Mouse (Mus musculus) brain, embryonic 14.5 days (tissue): ENCODE data around the gene Noc4l. TPM values are rescaled to one million over a fixed set of nuclear protein-coding genes. Genes with fewer than 3 reads are reported as not detected.

Experiments
- DNase-seq: peaks from one replicate; pipeline ENCODE4 v3.0.0-alpha.2; 2011; ENCODE audit warnings: low read depth
- CTCF ChIP-seq: fragments of 200-500 bp; IDR thresholded peaks from 2 replicates; pipeline ENCODE4 v1.5.1; 2012; ENCODE audit warnings: inconsistent platforms, mild to moderate bottlenecking, moderate library complexity, borderline replicate concordance; ENCODE audit not compliant: insufficient read depth, insufficient read length; ENCODE audit errors: extremely low read depth
- POLR2A ChIP-seq: fragments of 200-500 bp; IDR thresholded peaks from 2 replicates; pipeline ENCODE4 v1.6.1; 2012; ENCODE audit warnings: mild to moderate bottlenecking, inconsistent platforms, borderline replicate concordance; ENCODE audit not compliant: poor library complexity, insufficient read depth, insufficient read length, severe bottlenecking; ENCODE audit errors: extremely low read depth
- polyA plus RNA-seq: library from polyadenylated mRNA; depleted of rRNA; stranded (reverse); fragments of >200 nt; gene quantifications from 2 replicates; pipeline ENCODE4 v1.2.3, GENCODE M21; 2012

Gene Noc4l
- polyA plus RNA-seq, 1 experiment = 60.4 TPM

- TF ChIP-seq CTCF (peak; percentile 30; the same call in 1 of the 2 replicates), POLR2A (no peak)
- DNase-seq = peak; percentile 80
These were observed 17.1 kb downstream of the Noc4l start for GRCm38 (mm10) chr5:110635951-110636707.

- TF ChIP-seq CTCF (no peak), POLR2A (no peak)
- no peak for DNase-seq
These were observed 23.6 kb downstream of the Noc4l start for GRCm38 (mm10) chr5:110629525-110630120.

- TF ChIP-seq CTCF (no peak), POLR2A (no peak)
- peak; percentile 7 for DNase-seq
These were observed 25.1 kb downstream of the Noc4l start for GRCm38 (mm10) chr5:110628156-110628555.

- peak; percentile 11 for DNase-seq
- no peak for TF ChIP-seq POLR2A
- TF ChIP-seq CTCF = no peak
These were observed 25.9 kb downstream of the Noc4l start for GRCm38 (mm10) chr5:110627351-110627750.

- DNase-seq = no peak
- TF ChIP-seq POLR2A = no peak
- TF ChIP-seq CTCF = no peak
These were observed 28.9 kb downstream of the Noc4l start for GRCm38 (mm10) chr5:110624319-110624718.

GRCm38 (mm10) chr5:110619226-110619625 lies 34.0 kb downstream of the Noc4l start:
- DNase-seq = no peak
- no peak for TF ChIP-seq CTCF
- TF ChIP-seq POLR2A = no peak

GRCm38 (mm10) chr5:110611435-110612158 lies 41.6 kb downstream of the Noc4l start:
- TF ChIP-seq POLR2A (no peak), CTCF (no peak)
- peak; percentile 87 for DNase-seq

- no peak for TF ChIP-seq POLR2A
- TF ChIP-seq CTCF = no peak
- DNase-seq = no peak
These were observed 42.7 kb downstream of the Noc4l start for GRCm38 (mm10) chr5:110610484-110610883.

GRCm38 (mm10) chr5:110609868-110610267 lies 43.3 kb downstream of the Noc4l start:
- DNase-seq = no peak
- TF ChIP-seq CTCF (no peak), POLR2A (no peak)

- DNase-seq = peak; percentile 8
- TF ChIP-seq CTCF = no peak
- no peak for TF ChIP-seq POLR2A
These were observed 43.8 kb downstream of the Noc4l start for GRCm38 (mm10) chr5:110609425-110609824.

- TF ChIP-seq CTCF = no peak
- DNase-seq = peak; percentile 23
These were observed 44.3 kb downstream of the Noc4l start for GRCm38 (mm10) chr5:110608941-110609340.
